Mouse (Mus musculus) frontal cortex, postnatal 25 days (tissue): ENCODE data around the gene Hmgcs1.

Source experiments
- DNase-seq, 2 experiments: peaks; one replicate each; pipeline ENCODE4 v3.0.0; 2022; ENCODE audit warnings: low spot score in 2 of 2

Hmgcs1 gene

DNA sequence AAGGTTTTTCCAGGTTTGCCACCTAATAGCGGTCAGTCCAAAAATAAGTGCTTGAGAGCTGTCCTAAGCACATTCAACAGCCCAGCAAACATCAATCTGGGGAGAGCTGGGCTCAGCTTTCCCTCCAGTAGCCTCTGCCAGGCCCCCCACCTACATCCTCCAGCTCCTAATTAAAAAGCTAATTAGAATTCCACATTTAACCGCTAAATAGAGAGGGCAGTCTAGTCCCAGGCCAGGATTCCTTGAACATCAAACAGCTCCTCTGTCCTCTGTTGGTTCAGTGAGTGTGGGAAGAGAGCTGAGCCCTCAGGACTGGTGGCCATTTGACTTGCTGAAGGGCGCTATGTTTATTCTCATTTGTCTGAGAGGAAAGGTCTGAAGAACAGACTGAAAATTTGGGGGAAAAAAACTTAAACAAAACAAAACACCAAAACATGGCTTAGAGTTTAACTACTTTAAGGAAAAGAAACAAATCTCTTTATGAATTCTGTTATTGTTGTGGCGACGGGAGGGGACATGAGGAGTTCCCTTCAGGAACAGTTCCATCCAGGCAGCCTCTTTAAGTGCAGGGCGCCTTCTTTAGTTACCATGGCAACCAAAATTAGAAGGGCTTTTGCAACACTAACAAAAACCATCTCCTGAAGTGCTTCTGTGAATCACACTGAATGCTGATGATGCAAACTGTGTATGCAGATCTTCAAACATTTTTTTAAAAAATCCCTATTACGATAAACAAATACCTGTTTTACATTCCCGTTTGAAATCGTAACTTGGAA is 63.9 kb downstream of the Hmgcs1 start:
- no peak for DNase-seq

DNA sequence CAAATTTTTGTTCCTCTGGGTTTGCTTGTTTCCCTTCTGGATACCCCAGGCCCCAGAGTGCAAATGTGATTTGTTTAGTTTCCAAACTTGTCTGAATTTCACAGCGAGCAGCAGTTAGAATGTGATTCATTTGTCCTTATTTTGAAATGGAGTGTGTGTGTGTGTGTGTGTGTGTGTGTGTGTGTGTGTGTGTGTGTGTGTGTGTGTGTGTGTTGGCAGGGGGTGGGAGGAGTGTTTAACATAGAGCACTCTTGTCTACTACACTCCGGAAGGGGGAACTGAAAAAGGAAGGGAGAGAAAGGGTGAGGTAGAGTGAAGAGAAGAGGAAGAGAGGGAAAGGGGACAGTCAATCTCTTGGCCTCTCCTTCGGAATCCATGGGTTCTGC is 64.4 kb downstream of the Hmgcs1 start:
- DNase-seq: no peak

DNA sequence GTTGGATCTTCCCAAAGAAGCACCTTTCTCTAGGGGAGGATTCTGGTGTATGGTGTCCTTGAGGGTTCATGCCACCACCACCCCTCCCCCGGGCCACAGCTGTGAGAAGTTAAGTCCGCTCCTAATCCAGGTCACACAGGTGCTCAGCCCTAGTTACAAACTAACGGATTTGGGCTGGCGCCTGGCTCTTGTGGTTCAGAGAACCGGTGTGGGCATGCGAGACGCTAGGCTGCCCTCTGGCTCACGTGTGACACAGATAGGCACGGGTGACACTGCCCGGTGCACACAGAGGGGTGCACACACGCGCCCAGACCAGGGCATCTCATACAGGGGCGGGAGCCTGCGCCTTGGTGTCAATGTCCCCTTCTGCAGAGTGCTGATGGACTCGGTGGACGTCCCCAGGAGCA is 65.0 kb downstream of the Hmgcs1 start:
- DNase-seq: peak in 1 of 2 experiments; percentile 30

DNA sequence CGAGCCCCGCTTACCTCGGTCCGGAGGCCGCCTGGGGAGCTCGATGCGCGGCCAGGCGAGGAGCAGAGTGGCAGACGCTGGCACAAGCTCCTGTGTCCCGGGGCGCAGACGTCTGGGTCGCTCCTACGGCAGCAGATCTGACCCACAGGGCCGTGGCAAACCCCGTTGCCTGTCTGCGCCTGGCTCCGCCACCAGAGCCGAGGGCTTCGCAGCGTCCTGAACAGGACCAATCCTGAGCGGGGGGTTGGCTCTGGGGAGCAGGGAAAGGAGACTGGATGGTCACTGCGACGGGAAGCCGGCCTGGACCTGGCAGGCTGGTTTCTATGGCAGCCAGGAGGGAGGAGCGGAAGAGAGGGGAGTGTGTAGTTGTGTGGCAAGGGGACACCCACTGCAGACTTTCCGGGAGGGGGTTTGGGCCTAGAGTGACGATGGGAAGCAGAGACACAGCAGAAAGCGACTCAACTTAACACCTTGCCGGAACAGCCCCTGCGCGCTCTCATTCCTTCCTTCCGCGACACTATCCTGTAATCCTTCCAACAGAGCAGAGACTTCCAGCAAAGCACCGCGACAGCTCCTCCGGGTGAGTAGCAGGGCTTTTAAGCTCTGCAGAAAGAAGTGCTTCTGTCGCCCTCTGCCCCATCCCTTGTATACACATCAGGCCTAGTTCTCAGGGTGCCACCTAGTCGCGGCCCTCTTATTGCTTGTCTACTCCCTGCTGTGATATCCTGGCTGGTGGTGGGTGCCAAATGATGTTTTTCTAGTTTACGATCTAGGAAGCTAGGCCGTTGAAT is 65.7 kb downstream of the Hmgcs1 start, which contains the start of gene Nim1k:
Nim1k (minus strand) TSS at position 202 of the 791 bp plus-strand sequence.
- peak; percentile 67 to 74 for DNase-seq

DNA sequence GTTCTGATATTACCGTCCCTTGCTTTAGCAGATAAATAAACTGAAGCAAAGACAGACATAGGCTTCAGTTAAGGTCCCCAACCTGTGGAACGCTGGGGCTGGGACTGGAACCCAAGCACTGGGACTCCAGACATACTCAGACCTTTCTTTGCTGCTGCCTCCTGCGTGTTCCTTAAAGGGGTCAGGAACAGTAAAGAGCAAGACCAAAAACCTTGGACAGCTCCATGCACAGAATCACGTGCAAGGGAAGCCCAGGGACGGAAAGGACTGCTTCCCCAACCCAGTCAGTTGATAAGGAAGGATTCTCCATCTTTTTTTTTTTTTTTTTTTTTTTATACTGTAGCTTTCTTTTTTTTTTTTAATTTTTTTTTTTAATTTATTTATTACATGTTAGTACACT is 66.7 kb downstream of the Hmgcs1 start:
- DNase-seq: no peak
